Mouse (Mus musculus): ENCODE results near the gene Myh15. TPM values are rescaled to one million over a fixed set of nuclear protein-coding genes. Genes with fewer than 3 reads are reported as not detected.

Gene Myh15
- polyA plus RNA-seq, 2 experiments, result not detected

DNA sequence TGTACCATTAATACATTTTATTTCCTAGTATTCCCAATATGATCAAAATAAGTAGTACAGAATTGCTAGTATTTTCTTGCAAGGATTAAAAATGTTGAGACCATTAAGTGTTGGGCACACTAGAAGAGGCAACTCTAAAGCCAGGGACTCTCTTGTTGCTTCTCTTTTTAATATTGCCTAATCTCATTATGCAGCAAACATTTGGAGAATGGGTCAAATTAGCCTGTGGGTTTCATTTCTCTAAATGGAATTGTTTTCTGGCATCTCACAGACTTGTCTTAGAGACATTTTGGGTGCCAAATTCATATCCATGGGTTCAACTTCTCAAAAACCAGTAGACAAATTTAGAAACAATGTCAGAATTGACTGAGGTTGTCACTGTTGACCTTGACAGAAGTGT lies 8.1 kb upstream of the Myh15 start:
- TF ChIP-seq EP300 (IDR thresholded peaks at IDR 0.05; ENCODE audit: low read depth) (no peak), CTCF (IDR thresholded peaks at IDR 0.05; ENCODE audit: low read depth) (no peak)
- Histone ChIP-seq H3K9ac (replicated peaks) (no peak overlapping the region), H3K27me3 (ENCODE audit: control insufficient read depth, insufficient read depth, low read length) (no peaks in the 10 kb centered on the region), H3K4me3 (ENCODE audit: insufficient read depth in 1 of 2, low read depth in 2 of 2, low read length in 2 of 2) (no peak overlapping the region), H3K36me3 (replicated peaks; ENCODE audit: control insufficient read depth, insufficient read depth, low read depth) (no peaks in the 10 kb centered on the region), H3K4me2 (ENCODE audit: low read depth) (no peak overlapping the region), H3K27ac (no peak overlapping the region), H3K4me1 (replicated peaks; ENCODE audit: control insufficient read depth in 2 of 2, insufficient read depth in 2 of 2, low read length in 1 of 2) (no peaks in the 10 kb centered on the region), H3K9me3 (ENCODE audit: control insufficient read depth, low read length) (no peaks in the 10 kb centered on the region)
- ATAC-seq (ENCODE audit: insufficient read depth), result no peak
- no peak for DNase-seq (ENCODE audit: low read depth in 3 of 3, low spot score in 3 of 3)

GRCm38 (mm10) chr16:49069256-49069963 lies 12.1 kb downstream of the Myh15 start:
- no peaks in the 10 kb centered on the region for H3K36me3 ChIP-seq (replicated peaks; ENCODE audit: control insufficient read depth, insufficient read depth, low read depth)
- no peak for TF ChIP-seq CTCF (IDR thresholded peaks at IDR 0.05; ENCODE audit: low read depth)
- TF ChIP-seq EP300 (IDR thresholded peaks at IDR 0.05; ENCODE audit: low read depth), result no peak
- no peaks in the 10 kb centered on the region for H3K9me3 ChIP-seq (ENCODE audit: control insufficient read depth, low read length)
- no peak overlapping the region for H3K4me2 ChIP-seq (ENCODE audit: low read depth)
- WGBS (ENCODE audit: insufficient replicate concordance), result 61% methylated on average over 5 of the region's 5 CpGs
- no peaks in the 10 kb centered on the region for H3K27me3 ChIP-seq (ENCODE audit: control insufficient read depth, insufficient read depth, low read length)
- no peak overlapping the region for H3K27ac ChIP-seq
- H3K9ac ChIP-seq (replicated peaks), result no peak overlapping the region
- H3K4me1 ChIP-seq (replicated peaks; ENCODE audit: control insufficient read depth in 2 of 2, insufficient read depth in 2 of 2, low read length in 1 of 2), result no peaks in the 10 kb centered on the region
- no peak overlapping the region for H3K4me3 ChIP-seq (ENCODE audit: insufficient read depth in 1 of 2, low read depth in 2 of 2, low read length in 2 of 2)
- ATAC-seq (ENCODE audit: insufficient read depth) (no peak), DNase-seq (ENCODE audit: low read depth in 3 of 3, low spot score in 3 of 3) (no peak)

- no peak overlapping the region for H3K9ac ChIP-seq (replicated peaks)
- H3K4me3 ChIP-seq (ENCODE audit: insufficient read depth in 1 of 2, low read depth in 2 of 2, low read length in 2 of 2), result no peak overlapping the region
- no peaks in the 10 kb centered on the region for H3K9me3 ChIP-seq (ENCODE audit: control insufficient read depth, low read length)
- TF ChIP-seq EP300 (IDR thresholded peaks at IDR 0.05; ENCODE audit: low read depth) (no peak), CTCF (IDR thresholded peaks at IDR 0.05; ENCODE audit: low read depth) (no peak)
- no peak overlapping the region for H3K4me2 ChIP-seq (ENCODE audit: low read depth)
- DNase-seq (ENCODE audit: low read depth in 3 of 3, low spot score in 3 of 3) (no peak), ATAC-seq (ENCODE audit: insufficient read depth) (no peak)
- no peaks in the 10 kb centered on the region for H3K27me3 ChIP-seq (ENCODE audit: control insufficient read depth, insufficient read depth, low read length)
- no peak overlapping the region for H3K27ac ChIP-seq
- 26% methylated on average over 3 of the region's 3 CpGs for WGBS (ENCODE audit: insufficient replicate concordance)
- H3K4me1 ChIP-seq (replicated peaks; ENCODE audit: control insufficient read depth in 2 of 2, insufficient read depth in 2 of 2, low read length in 1 of 2), result no peaks in the 10 kb centered on the region
- no peaks in the 10 kb centered on the region for H3K36me3 ChIP-seq (replicated peaks; ENCODE audit: control insufficient read depth, insufficient read depth, low read depth)
Measured at GRCm38 (mm10) chr16:49071316-49071715, 14.0 kb downstream of the Myh15 start.

DNA sequence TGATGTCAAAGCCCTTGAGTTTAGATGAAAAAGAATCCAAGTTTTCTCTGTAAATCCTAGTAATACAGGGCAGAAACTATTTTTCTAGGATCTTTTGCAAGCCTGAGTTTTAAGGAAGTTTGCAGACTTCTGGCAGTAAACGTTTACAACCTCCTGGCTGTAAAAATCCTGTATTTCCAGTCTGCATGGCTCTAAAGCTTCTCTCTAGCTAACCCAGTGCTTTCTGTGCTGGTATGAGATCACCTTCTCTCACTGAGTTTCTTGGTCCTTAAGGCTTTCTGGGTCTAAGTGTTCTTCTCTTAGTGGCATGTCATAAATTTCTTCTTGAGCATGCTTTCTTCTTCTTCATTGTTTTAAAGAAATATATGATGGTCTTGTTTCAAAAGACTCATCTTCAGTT lies 70.7 kb downstream of the Myh15 start:
- no peaks in the 10 kb centered on the region for H3K27me3 ChIP-seq (ENCODE audit: control insufficient read depth, insufficient read depth, low read length)
- DNase-seq (ENCODE audit: low read depth in 3 of 3, low spot score in 3 of 3) (no peak), ATAC-seq (ENCODE audit: insufficient read depth) (no peak)
- H3K9me3 ChIP-seq (ENCODE audit: control insufficient read depth, low read length), result no peaks in the 10 kb centered on the region
- no peak overlapping the region for H3K9ac ChIP-seq (replicated peaks)
- no peak overlapping the region for H3K4me3 ChIP-seq (ENCODE audit: insufficient read depth in 1 of 2, low read depth in 2 of 2, low read length in 2 of 2)
- no peaks in the 10 kb centered on the region for H3K4me1 ChIP-seq (replicated peaks; ENCODE audit: control insufficient read depth in 2 of 2, insufficient read depth in 2 of 2, low read length in 1 of 2)
- WGBS (ENCODE audit: insufficient replicate concordance), result 17% methylated on average over 1 of the region's 1 CpGs
- no peaks in the 10 kb centered on the region for H3K36me3 ChIP-seq (replicated peaks; ENCODE audit: control insufficient read depth, insufficient read depth, low read depth)
- no peak overlapping the region for H3K27ac ChIP-seq
- H3K4me2 ChIP-seq (ENCODE audit: low read depth), result no peak overlapping the region
- TF ChIP-seq CTCF (IDR thresholded peaks at IDR 0.05; ENCODE audit: low read depth) (no peak), EP300 (IDR thresholded peaks at IDR 0.05; ENCODE audit: low read depth) (no peak)

DNA sequence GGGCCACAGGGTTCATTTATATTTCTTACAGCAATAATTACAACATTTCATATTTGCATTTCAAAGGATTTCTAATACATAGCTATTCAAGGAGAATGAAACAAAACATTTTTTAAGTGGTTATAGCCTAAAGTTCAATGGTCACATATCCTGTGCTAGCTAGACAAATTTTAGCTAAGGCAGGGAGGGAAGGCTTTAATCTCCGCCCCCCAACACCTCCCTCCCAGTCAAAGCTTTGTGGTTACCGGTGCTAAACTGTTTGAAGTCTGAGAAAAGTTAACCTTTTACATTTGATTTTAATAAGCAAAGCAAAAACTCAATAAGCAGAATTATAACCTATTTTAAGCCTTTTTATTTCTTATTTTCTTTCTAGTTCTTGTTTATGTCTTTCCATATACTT lies 98.9 kb downstream of the Myh15 start:
- Histone ChIP-seq H3K4me1 (replicated peaks; ENCODE audit: control insufficient read depth in 2 of 2, insufficient read depth in 2 of 2, low read length in 1 of 2) (no peaks in the 10 kb centered on the region), H3K9me3 (ENCODE audit: control insufficient read depth, low read length) (no peaks in the 10 kb centered on the region), H3K9ac (replicated peaks) (no peak overlapping the region), H3K36me3 (replicated peaks; ENCODE audit: control insufficient read depth, insufficient read depth, low read depth) (no peaks in the 10 kb centered on the region), H3K4me3 (ENCODE audit: insufficient read depth in 1 of 2, low read depth in 2 of 2, low read length in 2 of 2) (no peak overlapping the region), H3K27ac (no peak overlapping the region), H3K27me3 (ENCODE audit: control insufficient read depth, insufficient read depth, low read length) (no peaks in the 10 kb centered on the region), H3K4me2 (ENCODE audit: low read depth) (no peak overlapping the region)
- no peak for ATAC-seq (ENCODE audit: insufficient read depth)
- TF ChIP-seq CTCF (IDR thresholded peaks at IDR 0.05; ENCODE audit: low read depth), result no peak
- no peak for DNase-seq (ENCODE audit: low read depth in 3 of 3, low spot score in 3 of 3)
- WGBS (ENCODE audit: insufficient replicate concordance), result 54% methylated on average over 2 of the region's 2 CpGs

All from liver, embryonic 14.5 days (tissue).